Mouse (Mus musculus): Measurements from ENCODE around the gene Spata16. TPM values are rescaled to one million over a fixed set of nuclear protein-coding genes. Genes with fewer than 3 reads are reported as not detected.

The Spata16 gene
- total and polyA plus RNA-seq, 3 experiments, result not detected

DNA sequence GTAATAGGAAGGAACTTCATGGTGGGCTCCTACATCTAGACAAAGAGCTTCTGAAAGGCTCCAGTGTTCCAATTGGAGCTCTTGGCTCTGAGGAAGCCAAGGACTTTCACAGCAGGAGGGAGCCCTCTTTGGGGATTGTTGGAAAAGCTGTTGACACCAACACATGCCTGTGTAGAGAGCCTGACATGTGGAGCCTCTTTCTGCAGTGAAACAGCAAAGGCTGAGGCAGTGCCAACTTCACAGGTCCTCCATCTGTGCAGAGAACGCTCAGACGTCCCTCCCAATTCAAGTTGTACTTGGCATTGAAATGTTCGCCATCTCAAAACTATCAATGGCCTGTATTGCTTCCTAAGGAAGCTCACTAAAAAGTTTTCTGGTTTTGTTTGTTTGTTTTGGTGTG, 207.6 kb downstream of the Spata16 start:
- Histone ChIP-seq H3K4me1 (ENCODE audit: control insufficient read depth in 1 of 2, insufficient read depth in 2 of 2) (no peaks in the 10 kb centered on the region), H3K9me3 (replicated peaks; ENCODE audit: low read length) (no peaks in the 10 kb centered on the region), H3K9ac (ENCODE audit: insufficient read depth, low read depth) (no peak overlapping the region), H3K79me2 (replicated peaks; ENCODE audit: control insufficient read depth, extremely low read depth, insufficient read depth, poor library complexity, severe bottlenecking) (no peaks in the 10 kb centered on the region), H3K27ac (ENCODE audit: insufficient read depth, low read depth) (no peak overlapping the region), H3K4me2 (ENCODE audit: insufficient read depth, low read depth, poor library complexity, severe bottlenecking) (no peak overlapping the region), H3K4me3 (replicated peaks in 1 of 3; ENCODE audit: low read depth in 2 of 3, low read length in 2 of 3, poor library complexity in 1 of 3) (no peak overlapping the region), H3K27me3 (replicated peaks) (no peaks in the 10 kb centered on the region), H3K36me3 (replicated peaks in 1 of 2; ENCODE audit: control insufficient read depth in 1 of 2, insufficient read depth in 1 of 2, low read length in 1 of 2) (no peaks in the 10 kb centered on the region)
- TF ChIP-seq SIN3A (IDR thresholded peaks at IDR 0.05; ENCODE audit: low read length) (no peak), ZMIZ1 (IDR thresholded peaks at IDR 0.05; ENCODE audit: low read depth, low read length) (no peak), MEF2A (IDR thresholded peaks at IDR 0.05; ENCODE audit: borderline replicate concordance, low read depth, low read length) (no peak), ELF1 (IDR thresholded peaks at IDR 0.05; ENCODE audit: low read depth, low read length) (no peak), SMC3 (IDR thresholded peaks at IDR 0.05; ENCODE audit: low read depth, low read length) (no peak), ZNF384 (IDR thresholded peaks at IDR 0.05; ENCODE audit: low read depth, low read length) (no peak), MAX (IDR thresholded peaks at IDR 0.05; ENCODE audit: low read length) (no peak), BHLHE40 (IDR thresholded peaks at IDR 0.05; ENCODE audit: low read depth, low read length) (no peak), HCFC1 (IDR thresholded peaks at IDR 0.05; ENCODE audit: low read depth, low read length) (no peak), JUN (IDR thresholded peaks at IDR 0.05; ENCODE audit: insufficient read depth, low read depth, low read length) (no peak), RAD21 (IDR thresholded peaks at IDR 0.05; ENCODE audit: low read depth, low read length) (no peak), USF2 (conservative IDR thresholded peaks at IDR 0.05; ENCODE audit: low read depth, low read length) (no peak)
- dilution Hi-C loops (cut with MboI; ENCODE audit: extremely low pct_ligation_motif_present, extremely low pct_unique_long_range_greater_than_20kb, low sequenced_read_pairs) (no loop called here), in situ Hi-C loops (cut with MboI; ENCODE audit: low pct_ligation_motif_present, low pct_unique_long_range_greater_than_20kb, low sequenced_read_pairs) (no loop called here)
- DNase-seq (ENCODE audit: extremely low read depth), result no peak

GRCm38 (mm10) chr3:26847935-26848334, 210.5 kb downstream of the Spata16 start:
- dilution Hi-C loops (cut with MboI; ENCODE audit: extremely low pct_ligation_motif_present, extremely low pct_unique_long_range_greater_than_20kb, low sequenced_read_pairs) (no loop called here), in situ Hi-C loops (cut with MboI; ENCODE audit: low pct_ligation_motif_present, low pct_unique_long_range_greater_than_20kb, low sequenced_read_pairs) (no loop called here)
- H3K36me3 ChIP-seq (replicated peaks in 1 of 2; ENCODE audit: control insufficient read depth in 1 of 2, insufficient read depth in 1 of 2, low read length in 1 of 2), result no peaks in the 10 kb centered on the region
- no peak for DNase-seq (ENCODE audit: extremely low read depth)
- H3K79me2 ChIP-seq (replicated peaks; ENCODE audit: control insufficient read depth, extremely low read depth, insufficient read depth, poor library complexity, severe bottlenecking), result no peaks in the 10 kb centered on the region
- H3K27me3 ChIP-seq (replicated peaks), result no peaks in the 10 kb centered on the region
- H3K9me3 ChIP-seq (replicated peaks; ENCODE audit: low read length), result no peaks in the 10 kb centered on the region
- H3K9ac ChIP-seq (ENCODE audit: insufficient read depth, low read depth), result no peak overlapping the region
- no peak for TF ChIP-seq MXI1 (IDR thresholded peaks at IDR 0.05; ENCODE audit: low read depth, low read length)
- TF ChIP-seq USF2 (conservative IDR thresholded peaks at IDR 0.05; ENCODE audit: low read depth, low read length), result no peak
- TF ChIP-seq IRF4 (IDR thresholded peaks at IDR 0.05; ENCODE audit: low read depth, low read length), result no peak
- no peak for TF ChIP-seq TCF12 (IDR thresholded peaks at IDR 0.05; ENCODE audit: low read depth, low read length)
- TF ChIP-seq CTCF (conservative IDR thresholded peaks at IDR 0.05 in 1 of 2, IDR thresholded peaks at IDR 0.05 in 1 of 2; ENCODE audit: low read depth in 2 of 2, low read length in 2 of 2), result no peak
- TF ChIP-seq GABPA (IDR thresholded peaks at IDR 0.05; ENCODE audit: insufficient replicate concordance, low read depth, low read length), result no peak
- no peak for TF ChIP-seq ZC3H11A (IDR thresholded peaks at IDR 0.05; ENCODE audit: low read depth, low read length)
- TF ChIP-seq MAZ (IDR thresholded peaks at IDR 0.05; ENCODE audit: low read depth, low read length), result no peak
- no peak for TF ChIP-seq POLR2AphosphoS2 (IDR thresholded peaks at IDR 0.05; ENCODE audit: low read depth, low read length)
- no peak for TF ChIP-seq BHLHE40 (IDR thresholded peaks at IDR 0.05; ENCODE audit: low read depth, low read length)
- no peak for TF ChIP-seq SMC3 (IDR thresholded peaks at IDR 0.05; ENCODE audit: low read depth, low read length)
- no peak for TF ChIP-seq RCOR1 (conservative IDR thresholded peaks at IDR 0.05; ENCODE audit: low read depth, low read length)
- no peak for TF ChIP-seq ETS1 (conservative IDR thresholded peaks at IDR 0.05; ENCODE audit: low read depth, low read length)
- no peak for TF ChIP-seq RAD21 (IDR thresholded peaks at IDR 0.05; ENCODE audit: low read depth, low read length)
- TF ChIP-seq ZNF384 (IDR thresholded peaks at IDR 0.05; ENCODE audit: low read depth, low read length), result no peak
- TF ChIP-seq ELF1 (IDR thresholded peaks at IDR 0.05; ENCODE audit: low read depth, low read length), result no peak
- no peak for TF ChIP-seq KAT2A (IDR thresholded peaks at IDR 0.05; ENCODE audit: insufficient replicate concordance, low read length)
- TF ChIP-seq PAX5 (IDR thresholded peaks at IDR 0.05; ENCODE audit: low read length), result no peak
- no peak for TF ChIP-seq CHD2 (IDR thresholded peaks at IDR 0.05; ENCODE audit: low read length)
- no peak for TF ChIP-seq JUND (conservative IDR thresholded peaks at IDR 0.05; ENCODE audit: low read depth, low read length)
- H3K4me3 ChIP-seq (replicated peaks in 1 of 3; ENCODE audit: low read depth in 2 of 3, low read length in 2 of 3, poor library complexity in 1 of 3), result no peak overlapping the region
- H3K4me2 ChIP-seq (ENCODE audit: insufficient read depth, low read depth, poor library complexity, severe bottlenecking), result no peak overlapping the region
- no peak overlapping the region for H3K27ac ChIP-seq (ENCODE audit: insufficient read depth, low read depth)
- no peaks in the 10 kb centered on the region for H3K4me1 ChIP-seq (ENCODE audit: control insufficient read depth in 1 of 2, insufficient read depth in 2 of 2)

All from CH12.LX (cell line).